Mouse (Mus musculus): ENCODE measurements around the gene Ebf1.

The Ebf1 gene

GRCm38 (mm10) chr11:44741042-44741491 is 124.0 kb downstream of the Ebf1 start:
- no peak for DNase-seq

- DNase-seq: no peak
Observed at GRCm38 (mm10) chr11:44744446-44744845, 127.3 kb downstream of the Ebf1 start.

GRCm38 (mm10) chr11:44745946-44746345 is 128.8 kb downstream of the Ebf1 start:
- no peak for DNase-seq

GRCm38 (mm10) chr11:44746731-44747130 is 129.6 kb downstream of the Ebf1 start:
- DNase-seq: no peak

- no peak for DNase-seq
Observed at GRCm38 (mm10) chr11:44749309-44749708, 132.2 kb downstream of the Ebf1 start.

GRCm38 (mm10) chr11:44754336-44754735 is 137.2 kb downstream of the Ebf1 start:
- no peak for DNase-seq

- no peak for DNase-seq
Observed at GRCm38 (mm10) chr11:44756321-44756720, 139.2 kb downstream of the Ebf1 start.

- DNase-seq: no peak
Observed at GRCm38 (mm10) chr11:44758857-44759256, 141.7 kb downstream of the Ebf1 start.

- no peak for DNase-seq
Observed at GRCm38 (mm10) chr11:44761128-44761996, 144.2 kb downstream of the Ebf1 start.

- no peak for DNase-seq
Observed at GRCm38 (mm10) chr11:44763992-44764835, 147.1 kb downstream of the Ebf1 start.

- DNase-seq: no peak
Observed at GRCm38 (mm10) chr11:44764988-44765387, 147.9 kb downstream of the Ebf1 start.

- no peak for DNase-seq
Observed at GRCm38 (mm10) chr11:44766246-44766645, 149.1 kb downstream of the Ebf1 start.

GRCm38 (mm10) chr11:44767322-44767721 is 150.2 kb downstream of the Ebf1 start:
- no peak for DNase-seq

- DNase-seq: no peak
Observed at GRCm38 (mm10) chr11:44768346-44768745, 151.2 kb downstream of the Ebf1 start.

GRCm38 (mm10) chr11:44770989-44771564 is 154.0 kb downstream of the Ebf1 start:
- no peak for DNase-seq

GRCm38 (mm10) chr11:44774411-44774810 is 157.3 kb downstream of the Ebf1 start:
- DNase-seq: peak; percentile 15

GRCm38 (mm10) chr11:44775549-44775948 is 158.4 kb downstream of the Ebf1 start:
- DNase-seq: no peak

GRCm38 (mm10) chr11:44776556-44776955 is 159.4 kb downstream of the Ebf1 start:
- no peak for DNase-seq

- DNase-seq: no peak
Observed at GRCm38 (mm10) chr11:44777331-44778310, 160.5 kb downstream of the Ebf1 start.

GRCm38 (mm10) chr11:44779030-44779429 is 161.9 kb downstream of the Ebf1 start:
- DNase-seq: no peak

- no peak for DNase-seq
Observed at GRCm38 (mm10) chr11:44784255-44785029, 167.3 kb downstream of the Ebf1 start.

Data from lung, postnatal 10 days (tissue).